Mouse (Mus musculus): ENCODE measurements around the gene Samsn1.

DNA sequence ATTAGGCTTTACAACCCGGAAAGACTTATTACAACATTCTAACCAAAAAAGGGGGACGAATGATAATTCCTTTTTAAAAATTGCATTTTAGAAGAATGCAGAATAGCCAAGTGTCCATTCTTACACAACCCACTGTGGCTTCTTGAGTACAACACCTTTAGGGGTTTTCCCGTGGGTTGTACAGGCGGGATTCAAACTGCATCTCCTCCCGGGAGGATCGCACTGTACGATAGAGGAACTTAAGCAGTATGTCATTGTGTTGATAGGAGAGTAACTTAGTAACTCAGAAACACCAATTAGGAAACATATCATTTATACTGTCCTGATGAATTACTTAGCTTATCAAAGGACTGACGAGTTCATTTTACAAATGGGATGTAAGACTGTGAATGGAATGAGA is 149.8 kb downstream of the Samsn1 start:
- TF ChIP-seq POLR2A (IDR thresholded peaks at IDR 0.05; ENCODE audit: borderline replicate concordance, extremely low read depth, insufficient read depth, insufficient read length, poor library complexity, severe bottlenecking), result no peak
- no peak for TF ChIP-seq CTCF (IDR thresholded peaks at IDR 0.05; ENCODE audit: borderline replicate concordance, extremely low read depth, insufficient read depth, insufficient read length)
